Mouse (Mus musculus): ENCODE data around the gene Ubap1l.

Gene Ubap1l

DNA sequence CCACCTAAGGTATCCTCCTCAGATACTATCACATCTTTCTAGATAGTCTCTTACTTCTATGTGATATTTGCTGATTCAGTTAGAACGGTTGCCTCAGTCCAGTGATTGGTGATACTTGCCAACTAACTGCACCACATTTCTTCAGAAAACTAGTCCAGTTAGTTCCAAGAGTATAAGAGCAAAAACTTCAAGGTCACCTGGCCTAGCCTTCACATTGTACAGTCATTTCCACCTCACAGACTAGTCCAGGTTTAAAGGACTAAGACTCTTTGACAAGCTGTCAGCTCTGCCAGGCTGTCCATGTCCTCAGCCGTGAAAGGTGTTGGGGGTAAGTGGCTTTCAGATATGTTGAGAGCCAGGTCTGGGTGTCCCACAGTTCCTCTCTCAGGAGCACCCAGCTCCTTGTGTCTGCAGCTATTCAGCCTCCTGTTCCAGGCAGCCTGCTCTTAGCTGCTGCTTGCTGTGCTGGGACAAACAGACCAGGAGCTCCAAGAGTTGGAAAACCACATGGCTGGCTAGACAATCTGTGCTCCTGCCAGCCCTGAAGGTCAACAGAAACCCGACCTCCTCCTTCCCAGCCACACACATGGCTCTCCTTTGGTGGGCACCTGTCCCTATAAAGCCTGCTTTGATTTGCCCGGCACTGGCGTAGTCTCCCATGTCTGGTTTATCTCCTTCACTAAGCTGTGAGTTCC is 13.8 kb downstream of the Ubap1l start:
- DNase-seq (ENCODE audit: low read depth): no peak

DNA sequence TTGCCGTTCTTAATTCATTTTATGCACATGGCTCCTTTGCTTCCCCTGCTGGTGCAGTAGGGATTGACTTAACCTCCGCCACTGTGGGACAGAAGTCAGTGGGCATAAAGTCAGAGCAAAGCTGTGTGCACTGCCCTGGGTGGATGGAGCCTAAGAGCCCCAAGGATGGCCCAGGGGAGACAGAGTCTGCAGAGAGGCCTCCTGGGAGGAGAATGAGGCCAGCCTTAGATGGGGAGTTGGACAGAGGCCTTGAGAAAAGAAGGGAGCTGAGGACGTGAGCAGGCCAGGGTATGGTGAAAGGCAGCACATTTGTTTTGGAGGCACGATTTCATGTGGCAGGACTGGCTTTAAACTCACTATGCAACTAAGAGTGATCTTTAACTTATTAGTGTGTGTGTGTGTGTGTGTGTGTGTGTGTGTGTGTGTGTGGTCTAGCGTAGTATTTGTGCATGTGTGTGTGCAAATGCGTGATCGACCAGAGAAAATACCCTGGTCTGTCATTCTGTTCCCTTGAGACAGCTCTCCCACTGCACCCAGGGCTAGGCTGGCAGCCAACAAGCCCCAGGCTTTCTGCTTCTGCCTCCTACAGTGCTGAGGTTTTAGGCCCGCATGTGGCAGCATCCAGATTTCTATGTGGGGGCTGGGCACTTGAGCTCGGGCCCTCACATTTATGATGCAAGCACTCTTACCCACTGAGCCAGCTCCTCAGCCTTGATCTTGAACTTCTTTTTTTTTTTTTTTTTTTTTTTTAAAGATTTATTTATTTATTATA is 14.5 kb downstream of the Ubap1l start:
- no peak for DNase-seq (ENCODE audit: low read depth)

DNA sequence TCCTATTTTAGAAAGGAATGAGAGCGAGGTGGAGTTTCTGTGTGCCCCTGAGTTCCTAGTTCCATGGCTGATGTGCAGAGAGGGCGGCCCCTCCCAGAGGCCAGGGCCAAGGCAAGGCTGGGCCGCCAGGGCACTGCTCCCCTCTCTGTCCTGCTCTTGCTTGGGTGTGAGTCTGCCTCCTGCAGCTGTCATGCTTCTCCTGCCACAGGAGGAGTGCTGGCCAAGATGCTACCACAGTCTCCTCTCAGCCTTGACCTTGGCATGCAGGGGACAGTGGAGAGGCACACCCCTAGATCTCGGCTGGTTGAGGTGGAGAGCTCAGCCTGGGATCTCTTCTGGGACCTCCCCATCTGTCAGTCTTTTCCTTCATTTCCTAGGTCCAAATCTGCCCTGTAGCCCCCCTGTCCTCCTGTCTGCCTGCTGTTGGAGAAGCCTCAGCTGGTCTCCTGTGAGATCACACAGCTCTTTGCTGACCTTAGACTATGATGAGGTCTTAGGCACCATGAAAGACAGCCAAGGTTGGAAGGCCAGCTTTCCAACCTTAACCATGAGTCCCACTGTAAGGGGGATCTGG is 20.3 kb downstream of the Ubap1l start:
- no peak for DNase-seq (ENCODE audit: low read depth)

DNA sequence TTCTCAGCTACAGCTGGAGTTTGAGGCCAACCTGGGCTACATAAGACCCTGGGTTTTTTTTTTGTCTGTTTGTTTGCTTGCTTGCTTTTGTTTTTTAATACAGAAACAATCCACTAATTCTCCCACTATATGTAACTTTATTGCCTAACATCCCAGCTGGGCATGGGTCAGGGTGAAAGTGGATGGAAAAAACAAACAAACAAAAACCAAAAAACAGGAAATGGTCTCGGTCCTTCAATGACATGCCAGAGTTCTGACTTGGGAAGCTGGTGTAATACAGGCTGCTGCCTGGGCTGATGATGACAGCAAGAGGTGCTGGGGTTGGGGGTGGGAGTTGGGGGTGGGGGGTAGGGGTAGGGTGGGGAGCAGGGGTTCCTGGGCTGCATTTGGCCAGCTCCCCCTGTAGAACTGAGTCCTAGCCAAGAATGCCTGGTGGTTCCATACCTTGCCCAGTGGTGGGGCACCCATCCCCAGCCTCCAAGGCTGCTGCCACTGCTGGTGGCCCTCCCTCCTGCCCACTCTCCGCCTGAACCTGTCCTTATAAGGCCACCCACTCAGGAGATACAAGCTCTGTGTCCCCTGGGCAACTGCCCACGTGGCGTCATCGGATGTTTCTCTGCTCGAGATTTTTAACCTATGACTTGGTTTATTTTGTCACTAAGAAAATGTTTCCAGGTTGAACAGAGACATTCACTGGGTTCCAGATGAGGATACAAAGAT is 21.4 kb downstream of the Ubap1l start:
- DNase-seq (ENCODE audit: low read depth): no peak

DNA sequence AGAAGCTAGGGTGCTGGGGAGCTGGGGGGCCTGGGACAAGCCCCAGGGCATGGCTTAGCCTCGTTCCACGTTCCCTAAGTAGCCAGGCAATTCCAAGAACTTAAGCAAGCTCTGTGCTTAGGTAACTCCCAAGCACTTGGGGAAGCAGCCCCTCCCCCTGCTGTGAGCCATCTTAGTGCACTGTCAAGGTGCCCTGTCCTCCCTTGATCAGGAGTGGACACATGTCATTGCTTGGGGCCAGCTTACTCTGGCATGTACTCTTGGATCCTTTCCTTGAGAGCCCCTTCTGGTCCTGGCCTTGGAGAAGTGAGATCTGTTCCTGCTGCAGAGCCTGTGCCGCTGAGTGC is 21.9 kb downstream of the Ubap1l start:
- DNase-seq (ENCODE audit: low read depth): no peak

DNA sequence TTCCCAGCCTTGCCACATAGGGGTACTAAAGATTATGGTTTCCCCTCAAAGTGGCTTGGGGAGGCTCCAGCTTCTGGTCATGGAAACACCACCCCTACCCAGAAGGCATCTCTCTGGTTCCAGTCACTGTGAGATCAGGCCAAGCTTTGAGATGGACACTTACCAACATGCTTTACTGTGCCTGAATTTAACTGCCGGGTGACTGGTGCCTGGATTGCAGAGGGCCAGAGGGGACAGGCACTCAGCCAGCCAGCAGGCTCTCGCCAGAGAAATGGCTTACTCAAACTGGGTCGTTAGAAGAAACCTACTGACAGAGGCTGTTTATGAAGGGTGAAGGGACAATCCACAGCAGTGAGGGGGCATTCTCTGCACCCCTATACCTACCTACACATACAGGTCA is 23.4 kb downstream of the Ubap1l start:
- DNase-seq (ENCODE audit: low read depth): no peak

DNA sequence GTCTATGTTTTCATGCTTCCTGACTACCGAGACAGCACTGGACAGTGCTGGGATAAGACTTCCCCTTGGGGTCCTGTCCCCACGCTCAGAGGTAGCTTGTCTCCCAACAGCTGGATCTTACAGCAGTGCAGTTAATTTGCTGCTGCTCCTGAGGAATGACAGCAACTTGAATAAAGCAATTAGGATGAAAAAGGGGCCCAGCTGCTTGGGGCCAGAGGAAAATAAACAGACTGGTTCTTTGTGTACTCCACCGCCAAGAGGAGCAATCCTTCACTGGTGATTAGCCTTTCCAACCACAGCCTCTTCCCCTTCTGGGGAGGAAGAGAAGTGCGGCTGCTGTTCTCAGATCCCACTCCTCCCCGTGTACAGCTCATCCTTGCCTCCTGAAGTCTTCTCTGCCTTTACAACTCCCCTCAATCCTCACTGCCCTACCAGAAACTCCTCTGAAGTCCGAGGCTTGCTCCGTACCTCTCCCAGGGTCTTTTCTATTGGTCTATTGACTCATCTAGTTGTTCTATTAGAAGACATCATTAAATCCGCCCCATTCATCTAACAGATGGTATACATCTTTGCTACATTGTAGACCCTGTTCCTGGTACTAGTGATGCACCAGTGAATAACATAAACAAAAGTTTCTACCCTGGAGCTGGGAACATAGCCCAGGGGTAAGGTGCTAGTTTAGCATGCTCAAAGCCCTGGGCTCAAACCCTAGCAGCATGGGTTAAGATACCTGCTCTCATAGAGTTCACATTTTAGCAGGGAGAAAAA is 25.7 kb downstream of the Ubap1l start:
- DNase-seq (ENCODE audit: low read depth): no peak

DNA sequence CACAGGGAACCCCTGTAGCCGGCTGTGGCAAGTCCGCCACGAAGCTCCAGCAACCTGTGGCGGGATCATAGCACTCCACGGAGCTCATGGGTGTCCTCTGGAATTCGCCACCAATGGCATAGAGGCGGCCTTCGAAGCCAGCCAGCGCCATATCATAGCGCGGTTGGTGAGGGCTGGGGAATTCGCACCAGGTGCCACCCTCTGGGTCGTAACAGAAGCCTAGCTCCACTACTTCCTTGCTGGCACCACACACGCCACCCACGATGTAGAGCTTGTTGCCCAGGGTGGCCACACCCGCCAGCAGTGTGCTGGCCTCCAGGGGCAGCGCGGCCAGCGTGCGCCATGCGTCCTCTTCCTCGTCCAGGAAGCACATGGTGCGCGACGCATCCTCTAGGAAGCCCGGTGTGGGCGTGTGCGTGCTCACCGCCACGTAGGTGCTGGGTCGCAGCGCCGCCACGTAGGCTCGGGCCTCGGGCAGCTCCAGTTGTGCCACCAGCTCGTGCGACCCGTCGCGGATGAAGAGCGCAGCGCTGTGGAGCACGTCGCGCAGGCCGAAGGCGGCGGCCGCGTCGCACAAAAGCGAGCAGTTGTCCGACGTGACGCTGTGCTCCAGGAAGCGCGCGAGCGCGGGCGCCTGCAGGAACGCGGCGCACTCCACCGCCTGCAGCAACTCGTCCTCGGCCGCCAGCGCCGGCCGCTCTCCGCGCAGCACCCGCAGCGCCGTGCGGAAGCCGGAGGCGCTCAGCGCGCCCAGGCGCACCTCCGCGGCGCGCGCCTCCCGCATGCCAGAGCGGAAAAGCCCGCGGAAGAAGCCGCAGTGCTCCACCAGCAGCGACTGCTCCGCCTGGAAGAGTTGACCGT is 30.1 kb downstream of the Ubap1l start:
- DNase-seq (ENCODE audit: low read depth): no peak

DNA sequence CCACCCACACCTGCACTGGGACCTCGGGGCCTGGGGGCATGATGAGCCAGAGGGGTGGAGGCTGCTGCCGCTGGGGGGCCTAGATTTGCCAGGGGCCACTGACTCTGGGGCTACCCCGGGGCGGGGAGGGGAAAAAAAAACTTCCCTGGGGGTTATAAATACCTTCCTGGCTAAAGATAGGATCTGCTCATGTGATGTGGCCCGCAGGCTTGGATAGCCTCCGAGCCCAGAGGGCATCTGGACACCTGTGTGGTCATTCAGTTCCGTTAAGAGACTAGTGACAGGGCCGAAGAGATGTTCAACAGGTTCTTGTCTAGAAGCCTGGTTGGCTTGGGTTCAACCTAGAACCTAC is 30.7 kb downstream of the Ubap1l start, which contains the start of gene Kbtbd13:
Kbtbd13 (minus strand) TSS at position 40 of the 352 bp plus-strand sequence.
- no peak for DNase-seq (ENCODE audit: low read depth)

DNA sequence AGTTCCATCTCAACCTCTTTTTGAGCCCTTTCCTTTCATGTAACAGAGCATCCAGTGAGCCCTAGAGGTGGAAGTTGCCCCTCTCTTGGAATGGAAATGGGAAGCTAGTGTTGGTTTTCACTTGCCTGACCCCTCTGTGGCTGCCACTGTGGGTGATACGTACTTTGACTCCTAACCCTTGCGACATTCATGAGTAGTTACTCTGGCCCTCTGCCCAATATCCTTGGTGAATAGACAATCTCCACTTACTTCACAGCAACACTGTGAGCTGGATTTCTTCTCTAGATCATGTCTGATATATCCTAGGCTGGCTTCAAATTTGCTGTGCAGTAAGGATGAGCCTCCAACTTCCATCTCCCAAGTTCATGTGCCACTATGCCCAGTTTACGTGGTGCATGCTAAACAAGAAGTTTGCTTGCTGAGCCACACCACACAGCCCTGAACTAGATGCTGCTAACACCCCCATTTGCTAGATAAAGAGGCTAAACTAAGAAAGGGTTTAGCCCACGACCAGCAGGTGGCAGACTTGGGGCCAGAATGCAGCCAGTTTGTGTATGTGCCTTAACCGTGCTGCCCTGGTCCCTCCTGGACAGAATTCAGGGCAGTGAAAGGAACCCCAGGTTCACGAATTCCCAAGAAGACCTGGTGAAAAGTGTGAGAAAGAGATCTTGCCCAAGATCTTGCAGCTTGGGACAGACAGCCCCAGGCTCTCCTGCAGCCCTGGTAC is 32.0 kb downstream of the Ubap1l start:
- peak; percentile 51 for DNase-seq (ENCODE audit: low read depth)

DNA sequence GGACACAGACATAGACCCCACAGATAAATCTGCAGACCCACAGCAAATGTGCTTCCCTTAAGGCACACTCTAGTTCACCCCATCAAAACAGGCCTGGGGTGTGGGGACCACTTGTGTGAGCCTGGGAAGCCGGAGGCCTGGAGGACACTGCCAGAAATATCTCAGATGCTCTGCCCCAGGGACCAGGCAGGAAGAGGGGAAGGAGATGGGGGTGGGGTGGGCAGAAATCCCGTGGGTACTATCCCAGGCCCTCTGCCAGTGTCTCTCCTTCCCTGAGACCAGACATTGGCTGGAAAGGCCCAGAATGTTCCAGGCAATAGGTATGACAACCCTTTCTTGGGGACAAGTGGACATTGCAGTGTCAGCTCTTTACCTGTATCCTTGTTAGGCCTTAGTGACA is 32.8 kb downstream of the Ubap1l start:
- no peak for DNase-seq (ENCODE audit: low read depth)

DNA sequence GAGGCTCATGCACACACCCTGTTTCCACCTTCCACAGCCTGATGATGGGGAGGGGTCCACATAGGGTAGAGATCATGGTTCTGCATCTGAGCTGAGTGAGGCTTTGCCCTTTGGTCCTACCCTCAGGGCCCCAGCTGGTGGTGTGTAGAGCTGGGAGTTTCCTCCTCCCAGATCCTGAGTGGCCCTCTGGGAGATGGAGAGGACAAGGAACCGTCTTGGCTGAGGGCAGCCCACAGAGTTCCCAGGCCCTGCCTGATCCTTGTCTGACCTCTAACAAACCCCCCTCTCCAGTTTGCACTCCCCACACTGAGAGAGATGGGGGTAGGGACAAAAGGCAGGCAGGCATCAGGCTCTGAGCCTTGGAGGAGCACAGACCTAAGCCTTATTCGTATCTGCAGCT is 33.5 kb downstream of the Ubap1l start:
- DNase-seq (ENCODE audit: low read depth): no peak

DNA sequence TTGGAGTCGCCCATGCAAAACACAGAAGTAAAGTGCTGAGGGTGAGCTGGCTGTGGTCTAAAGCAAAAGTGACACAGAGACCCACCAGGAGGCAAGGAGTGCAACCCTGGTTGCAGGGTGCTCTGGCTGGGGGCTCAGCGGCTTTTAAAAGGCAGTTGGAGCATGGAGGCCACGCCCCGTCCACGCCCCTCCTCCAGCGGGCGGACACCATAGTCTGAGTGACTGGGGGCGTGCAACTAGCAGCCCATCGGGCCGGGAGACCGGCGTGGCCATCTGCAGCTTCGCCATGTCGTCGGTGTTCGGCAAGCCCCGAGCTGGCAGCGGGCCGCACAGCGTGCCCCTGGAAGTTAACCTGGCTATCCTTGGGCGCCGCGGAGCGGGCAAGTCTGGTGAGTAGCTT is 37.4 kb downstream of the Ubap1l start, which contains the start of gene Rasl12:
Rasl12 (plus strand) TSS at position 228 of the 400 bp plus-strand sequence.
- DNase-seq (ENCODE audit: low read depth): peak; percentile 41

DNA sequence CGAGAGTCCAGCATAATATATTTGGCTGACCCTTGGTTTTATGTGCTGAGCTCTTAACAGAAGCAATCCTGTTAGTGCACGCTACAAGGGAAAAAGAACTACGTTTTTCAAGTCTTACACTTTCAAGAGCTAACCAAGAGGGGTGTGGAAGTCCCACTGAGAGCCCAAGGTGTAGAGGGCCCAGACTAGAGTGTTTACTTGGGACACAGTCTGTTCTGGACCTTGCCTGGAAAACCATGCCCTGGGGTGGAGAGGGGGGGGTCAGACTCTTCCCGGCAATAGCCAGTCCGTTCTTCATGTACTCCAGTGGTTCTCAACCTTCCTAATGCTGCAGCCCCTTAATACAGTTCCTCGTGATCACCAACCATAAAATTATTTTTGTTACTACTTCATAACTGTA is 39.1 kb downstream of the Ubap1l start:
- no peak for DNase-seq (ENCODE audit: low read depth)

DNA sequence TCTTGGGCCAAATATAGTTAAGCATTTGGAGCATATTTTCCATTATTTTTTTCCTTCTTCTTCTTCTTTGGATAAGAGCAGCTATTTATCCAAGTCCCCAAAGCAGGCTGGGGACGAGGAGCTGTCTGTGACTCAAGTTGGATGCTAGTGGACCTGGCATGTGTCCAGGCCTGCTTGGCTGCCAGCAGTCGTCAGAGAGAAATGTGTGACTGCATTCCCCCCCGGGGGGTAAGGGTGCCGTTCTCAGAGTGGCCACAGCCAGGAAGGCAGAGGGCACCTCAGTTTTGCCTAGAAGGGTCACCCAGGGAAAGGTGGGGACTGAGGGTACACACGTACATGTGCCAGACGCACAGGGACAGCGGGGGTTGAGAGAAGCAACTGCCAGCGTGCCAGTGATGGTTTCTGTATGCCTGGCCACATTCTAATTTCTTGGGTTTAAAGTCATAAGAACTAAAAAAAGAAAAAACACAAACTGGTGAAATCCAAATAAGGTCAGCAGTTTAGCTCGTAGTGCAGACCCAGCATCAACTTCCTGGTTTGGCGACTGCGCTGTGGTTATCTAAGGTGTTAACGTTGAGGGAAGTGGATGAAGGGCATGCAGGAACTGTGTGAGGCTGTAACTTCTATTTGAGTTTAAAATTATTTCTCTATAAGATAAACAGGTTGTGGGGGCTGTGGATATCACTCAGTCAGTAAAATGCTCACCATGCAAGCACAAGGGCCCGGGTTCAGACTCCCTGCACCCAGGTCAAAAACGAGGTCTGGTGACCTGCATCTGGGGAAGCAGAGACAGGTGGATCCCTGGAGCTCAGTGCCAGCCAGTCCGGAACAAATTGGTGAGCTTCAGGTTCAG is 43.7 kb downstream of the Ubap1l start:
- no peak for DNase-seq (ENCODE audit: low read depth)

DNA sequence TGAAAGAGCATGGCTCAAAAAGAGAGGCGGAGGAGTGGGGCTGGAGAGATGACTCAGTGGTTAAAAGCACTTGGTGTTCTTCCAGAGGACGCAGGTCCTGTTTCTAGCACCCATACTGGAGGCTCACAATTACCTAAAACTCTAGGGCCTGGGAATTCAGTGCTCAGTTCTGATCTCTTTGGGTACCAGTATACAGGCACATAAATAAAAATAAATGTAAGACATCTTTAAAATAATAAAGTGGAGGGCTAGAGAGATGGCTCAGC is 44.3 kb downstream of the Ubap1l start:
- no peak for DNase-seq (ENCODE audit: low read depth)

DNA sequence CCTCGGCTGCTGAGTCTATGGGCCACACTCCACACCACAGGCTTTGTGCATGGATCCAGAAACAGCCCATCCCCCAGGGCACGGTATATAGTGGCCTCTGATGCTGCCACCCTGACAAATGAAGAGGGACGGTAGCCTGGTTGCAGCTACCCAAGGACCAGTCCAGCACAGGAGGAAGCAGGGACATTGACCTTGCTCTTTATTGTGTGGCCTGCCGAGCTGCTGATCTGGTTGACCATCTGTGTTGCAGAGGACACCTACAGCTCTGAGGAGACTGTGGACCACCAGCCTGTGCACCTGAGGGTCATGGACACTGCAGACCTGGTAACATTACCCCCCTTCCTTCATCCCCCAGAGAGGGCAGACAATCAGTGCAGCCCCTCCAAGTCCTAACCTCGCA is 46.5 kb downstream of the Ubap1l start:
- no peak for DNase-seq (ENCODE audit: low read depth)

DNA sequence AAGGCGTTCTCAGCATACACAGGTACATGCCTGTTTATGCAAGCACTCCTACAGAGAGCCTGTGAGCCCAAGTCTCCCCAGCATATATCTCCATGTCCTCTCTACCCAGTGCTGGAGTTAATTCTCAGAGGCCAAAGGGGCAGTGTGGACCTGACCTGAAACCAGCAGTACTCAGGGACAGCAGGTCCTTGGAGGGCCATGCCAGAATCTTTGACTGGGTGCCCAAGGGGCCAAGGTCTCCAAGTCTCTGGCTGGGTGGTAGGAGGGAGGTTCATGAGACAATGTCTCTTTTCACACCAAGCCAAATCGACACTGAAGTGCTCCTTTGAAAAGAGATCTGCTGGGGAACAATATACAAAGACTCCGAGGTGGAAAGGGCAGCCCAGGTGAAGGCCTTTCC is 47.0 kb downstream of the Ubap1l start:
- no peak for DNase-seq (ENCODE audit: low read depth)

DNA sequence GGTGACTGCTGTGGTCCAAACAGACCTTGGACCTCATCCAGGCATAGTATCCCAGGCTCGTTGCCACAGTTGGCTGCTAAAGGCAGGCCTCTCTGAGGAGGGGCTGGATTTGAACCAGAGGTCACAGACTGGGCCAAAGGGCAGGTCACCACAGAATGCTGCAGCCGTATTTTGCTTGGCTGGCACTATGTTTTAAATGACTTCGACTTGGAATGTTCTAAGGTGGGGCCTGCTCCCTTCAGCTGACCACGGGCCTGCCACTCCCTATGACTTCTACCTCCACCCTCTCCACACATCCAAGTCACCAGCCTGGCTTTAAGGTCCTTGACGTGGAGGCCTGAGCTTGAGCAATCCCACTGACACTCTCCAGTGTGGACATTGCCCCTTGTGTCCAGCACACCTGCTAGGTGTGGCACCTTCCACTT is 48.0 kb downstream of the Ubap1l start:
- no peak for DNase-seq (ENCODE audit: low read depth)

DNA sequence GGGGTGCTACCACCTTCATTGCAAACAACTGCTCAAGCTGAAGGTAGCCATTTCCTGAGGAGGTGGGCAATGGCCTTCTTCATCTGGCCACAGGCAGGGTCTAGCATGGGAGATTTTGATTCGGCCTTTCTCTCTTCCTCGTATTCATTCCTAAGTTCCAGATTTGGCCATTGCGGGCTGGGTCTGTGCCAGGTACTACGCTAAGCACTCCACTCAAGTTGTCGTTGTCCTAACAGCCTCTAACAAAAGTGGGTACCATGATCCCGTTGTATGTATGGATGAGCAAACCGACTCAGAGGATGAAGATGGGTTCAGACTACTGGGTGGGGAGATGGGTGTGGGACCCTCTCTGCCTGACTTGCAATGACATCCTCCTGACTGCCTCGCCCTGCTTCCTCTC is 49.5 kb downstream of the Ubap1l start:
- DNase-seq (ENCODE audit: low read depth): no peak

Measured in c-Kit-positive CD71-positive TER-119-negative erythroid progenitor cells, embryonic 14.5 days (primary cell).